Mouse (Mus musculus): ENCODE results near the gene Ogfod3.

DNA sequence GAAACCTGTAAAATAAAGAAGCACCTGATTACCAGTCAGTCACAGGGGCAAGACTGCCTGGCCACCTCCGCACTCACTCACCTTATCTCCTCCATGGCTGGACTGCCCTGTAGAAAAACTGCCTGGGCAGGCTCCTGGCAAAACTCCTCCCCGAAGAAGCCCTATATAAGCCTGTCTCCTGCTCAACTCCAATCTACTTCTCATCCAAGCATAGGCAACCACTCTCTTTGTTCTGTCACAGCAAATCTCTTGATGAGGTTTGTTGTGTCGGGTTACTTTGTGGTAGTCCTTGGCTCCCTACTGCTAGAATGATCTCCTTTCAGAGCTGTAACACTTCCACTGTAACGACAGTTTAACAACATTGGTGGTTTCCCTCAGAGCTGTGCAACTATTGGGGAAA is 28.2 kb upstream of the Ogfod3 start:
- no peak for TF ChIP-seq CTCF (IDR thresholded peaks at IDR 0.05)
- no peak for TF ChIP-seq POLR2A (IDR thresholded peaks at IDR 0.05; ENCODE audit: insufficient read depth, low read depth, low read length)
- no peak for TF ChIP-seq EP300 (IDR thresholded peaks at IDR 0.05; ENCODE audit: insufficient read depth, low read depth, low read length)
